Mouse (Mus musculus) forebrain, embryonic 10.5 days (tissue): ENCODE results near the gene Slc2a3. TPM values are rescaled to one million over a fixed set of nuclear protein-coding genes. Genes with fewer than 3 reads are reported as not detected.

Source experiments
- microRNA-seq: library from miRNA; unstranded; fragments of <30 nt; microRNA quantifications from one replicate; pipeline ENCODE4, GENCODE M21; 2017
- polyA plus RNA-seq: library from polyadenylated mRNA; unstranded; fragments of >200 nt; fragmentation: Nextera tagmentation; extraction: Ambion mirVana; gene quantifications from 2 replicates; pipeline ENCODE4 v1.2.1, GENCODE M21; 2016

The Slc2a3 gene
- polyA plus RNA-seq, 1 experiment from 2014 or later: 67.3 TPM

Small RNA genes within 50 kb of the gene (microRNA-seq; reads per million reads assigned to microRNA genes)
- gene Mir7231: not detected

Other genes with a start within 250 kb of the Slc2a3 start
- not detected in 2 replicates for gene Aicda, start 247.8 kb downstream of the Slc2a3 start, polyA plus RNA-seq
- 1.4 and 1.5 TPM in 2 replicates for gene Apobec1, start 199.2 kb downstream of the Slc2a3 start, polyA plus RNA-seq
- 0.09 TPM in 1 of 2 replicates, not detected in the other for gene Gdf3, start 191.6 kb downstream of the Slc2a3 start, polyA plus RNA-seq
- not detected in 2 replicates for gene Dppa3, start 175.2 kb downstream of the Slc2a3 start, polyA plus RNA-seq
- gene Nanog, start 94.2 kb downstream of the Slc2a3 start, polyA plus RNA-seq: 0.15 and 0.47 TPM in 2 replicates
- gene Foxj2, start 18.3 kb upstream of the Slc2a3 start, polyA plus RNA-seq: 2.2 and 2.3 TPM in 2 replicates
- 0.89 and 1.1 TPM in 2 replicates for gene C3ar1, start 54.5 kb upstream of the Slc2a3 start, polyA plus RNA-seq
- gene Necap1, start 72.8 kb upstream of the Slc2a3 start, polyA plus RNA-seq: 51.1 and 52.6 TPM in 2 replicates
- 0.58 and 0.68 TPM in 2 replicates for gene Clec4a1, start 120.2 kb upstream of the Slc2a3 start, polyA plus RNA-seq
- 0.36 TPM in 1 of 2 replicates, not detected in the other for gene Clec4a3, start 150.9 kb upstream of the Slc2a3 start, polyA plus RNA-seq
- not detected in 2 replicates for gene Clec4a4, start 188.7 kb upstream of the Slc2a3 start, polyA plus RNA-seq
- not detected in 2 replicates for gene Clec4b1, start 248.3 kb upstream of the Slc2a3 start, polyA plus RNA-seq